Mouse (Mus musculus) kidney, postnatal 4 days (tissue): ENCODE measurements around the gene Snap29.

Experiments
- DNase-seq, 2 experiments: peaks; one replicate each; pipeline ENCODE4 v3.0.0; 2021; ENCODE audit warnings: mixed read lengths in 2 of 2

Snap29 gene

DNA sequence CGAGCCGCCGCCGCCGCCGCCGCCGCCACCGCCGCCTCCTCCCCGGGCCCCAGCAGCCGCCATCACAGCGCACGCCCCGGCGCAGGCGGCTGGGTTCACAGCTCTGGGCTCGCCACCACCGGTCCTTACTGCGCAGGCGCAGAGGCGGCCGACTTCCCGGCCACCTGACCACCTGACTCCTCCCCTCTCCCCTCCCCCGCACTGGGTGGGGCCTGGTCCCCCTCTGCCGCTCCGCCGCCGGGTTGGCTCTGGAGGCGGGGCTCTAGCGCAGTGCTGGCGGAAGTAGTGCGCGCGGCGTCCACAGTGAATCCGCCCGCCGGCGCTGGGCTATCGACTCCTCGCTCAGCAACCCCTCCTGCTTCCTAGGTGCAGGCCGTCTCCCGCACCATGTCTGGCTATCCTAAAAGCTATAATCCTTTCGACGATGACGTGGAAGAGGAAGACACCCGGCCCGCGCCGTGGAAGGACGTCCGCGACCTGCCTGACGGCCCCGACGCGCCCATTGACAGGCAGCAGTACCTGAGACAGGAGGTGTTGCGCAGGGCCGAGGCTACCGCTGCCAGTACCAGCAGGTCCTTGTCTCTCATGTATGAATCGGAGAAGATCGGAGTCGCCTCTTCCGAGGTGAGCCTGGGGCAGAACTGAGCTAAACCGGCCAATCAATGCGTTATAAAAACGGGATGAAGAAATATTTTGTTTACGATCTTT is at the start of gene Snap29, which contains the start of gene Pi4ka:
Gene Snap29, plus strand, starts transcription at position 251 of the 708 bp plus-strand sequence.
Gene Pi4ka, minus strand, starts transcription at position 579 of the 708 bp plus-strand sequence.
- peak; percentile 100 for DNase-seq

DNA sequence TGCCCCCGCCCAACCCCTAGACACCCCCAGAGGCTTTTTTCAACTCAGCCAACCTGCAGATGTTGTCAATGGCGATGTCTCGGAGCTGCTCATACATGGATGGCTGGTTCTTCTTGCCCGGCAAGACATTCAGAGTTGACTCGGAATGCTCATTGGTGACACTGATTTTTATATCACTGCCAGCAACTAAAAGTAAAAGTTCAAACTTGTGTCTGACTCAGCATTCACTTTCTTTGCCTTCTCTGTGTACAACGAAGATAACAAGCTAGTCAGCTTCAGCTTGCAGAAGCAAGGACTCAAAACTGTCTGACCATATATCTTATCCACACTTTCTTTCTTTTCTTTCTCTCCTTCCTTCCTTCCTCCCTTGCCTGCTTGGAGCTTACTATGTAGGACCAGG is 49.8 kb upstream of the Snap29 start:
- DNase-seq: no peak

DNA sequence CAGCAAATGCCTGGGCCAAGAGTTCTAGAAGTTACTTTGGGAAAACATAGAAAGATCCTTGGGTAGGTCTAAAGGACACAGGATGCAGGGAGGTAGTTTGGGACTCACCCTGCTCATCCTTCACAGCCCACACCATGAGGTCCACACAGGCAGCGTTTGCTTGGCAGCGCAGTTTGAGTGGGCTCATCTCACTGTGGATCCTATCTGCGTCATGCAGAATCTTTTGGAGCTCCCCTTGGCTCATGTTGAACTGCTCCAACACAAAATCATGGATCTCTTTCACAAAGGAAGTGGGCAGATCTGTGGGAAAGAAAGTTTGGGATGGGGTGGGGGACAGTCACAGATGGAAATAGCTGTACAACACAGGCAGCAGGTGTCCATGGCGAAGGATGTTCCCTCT is 47.0 kb upstream of the Snap29 start:
- DNase-seq: no peak

DNA sequence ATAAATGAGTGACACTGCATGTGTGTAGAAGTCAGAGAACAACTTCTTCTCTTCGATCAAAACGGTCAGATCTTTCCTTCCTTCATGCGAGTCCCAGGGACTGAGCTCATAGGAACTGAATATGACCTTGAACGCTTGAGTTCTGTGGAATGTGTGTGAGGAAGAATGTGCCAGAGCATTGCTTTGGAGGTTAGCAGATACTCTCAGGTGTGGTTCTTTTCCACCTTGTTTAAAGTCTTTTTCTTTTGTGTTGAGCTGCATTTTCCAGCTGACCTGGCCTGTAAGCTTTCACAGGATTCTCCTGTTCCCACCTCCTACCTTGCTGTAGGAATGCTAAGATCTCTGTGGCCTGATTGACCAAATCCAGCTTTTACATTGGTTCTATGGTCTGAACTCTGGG is 23.5 kb upstream of the Snap29 start:
- no peak for DNase-seq

DNA sequence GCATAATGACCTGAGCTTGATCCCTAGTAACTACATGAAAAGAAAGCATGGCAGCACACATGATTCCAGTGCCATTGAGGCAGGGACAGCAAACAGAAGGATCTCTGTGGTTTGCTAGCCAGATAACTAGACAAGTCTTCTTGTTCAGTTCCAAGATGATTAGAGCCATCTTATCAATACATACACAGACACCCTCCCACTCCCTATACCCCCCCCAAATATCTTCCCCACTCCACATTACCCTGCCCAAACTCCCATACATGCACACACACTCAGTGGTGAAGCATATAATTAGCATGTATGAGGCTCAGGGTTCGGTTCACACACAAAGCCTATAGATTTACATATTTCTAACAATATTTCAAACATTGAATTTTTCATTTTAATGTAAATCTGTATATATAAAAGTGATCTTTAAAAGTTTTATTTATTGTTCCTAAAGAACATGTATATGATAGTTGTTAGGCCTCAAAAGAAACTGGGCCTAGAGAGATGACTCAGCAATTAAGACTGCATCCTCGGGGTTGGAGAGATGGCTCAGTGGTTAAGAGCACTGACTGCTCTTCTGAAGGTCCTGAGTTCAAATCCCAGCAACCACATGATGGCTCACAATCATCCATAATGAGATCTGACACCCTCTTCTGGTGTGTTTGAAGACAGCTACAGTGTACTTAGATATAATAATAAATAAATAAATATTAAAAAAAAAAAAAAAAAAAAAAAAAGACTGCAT is 22.0 kb upstream of the Snap29 start:
- DNase-seq: no peak

DNA sequence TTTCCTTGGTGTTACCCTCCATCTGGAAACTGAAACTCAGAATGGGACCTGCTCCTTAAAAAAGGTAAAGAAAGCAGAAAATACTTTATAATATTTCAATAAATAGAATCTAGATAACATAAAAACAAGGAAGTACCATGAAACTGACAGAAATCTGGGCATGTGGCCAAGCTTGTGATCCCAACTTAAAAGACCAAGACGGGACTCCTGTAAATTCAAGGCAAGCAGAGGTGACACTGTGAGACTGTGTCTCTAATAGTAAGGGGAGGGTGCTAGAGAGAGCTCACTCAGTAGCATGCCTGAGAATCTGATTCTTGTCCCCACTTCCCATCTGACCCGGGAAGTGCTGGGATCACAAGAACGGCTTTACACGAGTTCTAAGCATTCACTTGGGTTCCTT is 13.0 kb upstream of the Snap29 start:
- peak; percentile 19 to 34 for DNase-seq

DNA sequence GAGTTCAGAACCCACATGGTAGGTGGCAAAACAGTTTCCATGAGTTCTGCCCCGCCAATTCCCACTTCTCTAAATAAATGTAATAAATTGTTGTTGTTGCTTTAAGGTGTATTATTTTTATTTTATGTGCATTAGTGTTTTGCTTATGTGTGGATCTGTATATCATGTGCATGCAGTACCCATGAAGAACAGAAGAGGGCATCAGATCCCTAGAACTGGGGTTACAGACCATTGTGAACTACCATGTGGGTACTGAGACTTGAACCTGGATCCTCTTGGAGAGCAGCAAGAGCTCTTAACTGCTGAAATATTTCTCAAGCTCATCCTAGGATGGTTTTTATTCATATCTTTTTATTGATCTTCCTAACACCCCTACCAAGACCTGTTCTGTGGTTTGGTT is 2.9 kb upstream of the Snap29 start:
- DNase-seq: peak in 1 of 2 experiments; percentile 38

DNA sequence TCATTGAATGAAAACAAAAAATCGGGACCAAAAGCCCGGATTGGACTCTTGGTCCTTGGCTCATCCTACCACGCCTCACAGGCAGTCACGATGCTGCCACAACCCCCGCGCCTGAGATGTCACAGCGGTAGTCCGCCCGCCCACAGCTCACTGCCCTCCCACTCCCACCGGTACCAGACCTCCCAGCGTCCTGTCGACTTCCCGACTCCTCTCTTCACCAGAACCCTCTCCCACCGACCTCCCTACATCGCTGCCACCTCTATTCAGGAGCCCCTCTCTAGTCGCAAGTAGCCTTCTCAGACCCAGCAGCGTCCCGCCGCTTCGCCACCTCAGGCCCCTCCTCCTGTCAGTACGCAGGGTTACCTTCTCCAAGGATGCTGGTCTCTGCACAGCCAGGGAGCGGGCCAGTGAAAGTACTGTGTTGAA is 502 bp upstream of the Snap29 start:
- peak; percentile 73 to 83 for DNase-seq

DNA sequence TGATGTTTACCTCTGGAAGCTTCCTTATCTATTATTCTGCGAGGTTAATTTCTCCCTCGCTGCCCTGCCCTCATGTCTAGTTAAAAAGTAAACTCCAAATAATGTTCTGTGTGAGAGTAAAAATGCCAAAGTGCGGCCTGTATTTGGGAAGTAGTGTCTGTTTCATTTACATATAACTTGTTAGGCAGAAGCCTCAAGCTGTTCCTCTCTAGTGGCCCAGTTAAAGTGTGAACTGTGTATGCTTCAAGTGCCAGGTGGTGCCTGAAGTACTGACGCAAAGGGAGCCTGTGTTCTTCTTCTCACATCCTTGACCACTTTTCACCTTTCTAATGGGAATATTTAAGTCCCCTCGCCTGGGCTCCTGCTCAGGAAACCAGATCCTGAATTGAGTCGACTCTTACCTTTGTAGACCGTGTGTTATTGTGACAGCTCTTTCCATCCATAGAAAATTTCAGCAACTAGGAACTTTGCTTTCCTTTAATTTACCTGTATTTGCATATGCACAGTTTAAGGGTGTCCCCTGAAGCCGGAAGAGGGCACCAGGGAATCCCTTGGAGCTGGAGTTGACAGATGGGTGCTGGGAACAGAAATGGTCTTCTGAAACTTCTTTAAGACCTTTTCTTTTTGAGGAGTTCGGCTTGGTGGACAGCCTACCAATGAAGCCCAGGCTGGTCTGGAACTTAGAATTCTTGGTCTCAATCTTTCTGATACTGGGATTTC is 886 bp downstream of the Snap29 start:
- peak in 1 of 2 experiments; percentile 8 for DNase-seq

DNA sequence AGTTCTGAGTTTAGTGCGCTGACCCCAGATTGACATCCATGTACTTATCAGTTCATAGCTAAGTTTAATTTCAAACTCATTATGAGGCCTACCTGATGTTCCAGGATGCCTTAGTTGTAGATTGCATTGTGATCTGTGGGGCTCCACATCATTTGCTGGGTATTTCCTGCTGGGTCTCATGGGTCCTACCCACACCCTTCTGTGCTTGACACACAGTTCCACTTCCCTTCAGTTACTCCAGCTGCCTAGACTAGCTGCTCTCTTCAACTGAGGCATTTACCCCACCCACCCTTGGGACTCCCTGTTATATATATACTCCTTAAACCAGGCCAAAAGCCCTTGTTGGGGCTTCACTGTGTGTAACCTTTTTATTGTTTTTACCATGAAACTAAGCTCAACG is 3.3 kb downstream of the Snap29 start:
- DNase-seq: no peak

DNA sequence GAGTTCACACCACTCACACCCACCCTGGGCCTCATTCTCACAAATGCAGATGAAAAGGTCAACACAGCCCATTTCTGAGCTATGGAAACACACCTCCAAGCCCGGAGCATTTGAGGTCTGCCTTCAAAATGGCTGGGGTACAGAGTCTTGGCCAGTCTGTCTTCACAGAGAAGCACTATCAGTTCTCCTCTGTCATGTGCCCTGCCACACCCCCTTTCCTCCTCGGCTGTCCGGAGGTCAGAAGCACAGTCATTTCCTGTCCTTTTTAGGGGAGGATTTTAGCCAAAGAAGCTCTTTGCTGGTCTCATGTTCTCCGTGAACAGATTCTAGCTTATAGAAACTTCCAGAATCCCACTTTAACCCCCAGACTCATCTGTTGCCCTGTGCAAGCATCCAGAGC is 4.4 kb downstream of the Snap29 start:
- DNase-seq: peak in 1 of 2 experiments; percentile 26

DNA sequence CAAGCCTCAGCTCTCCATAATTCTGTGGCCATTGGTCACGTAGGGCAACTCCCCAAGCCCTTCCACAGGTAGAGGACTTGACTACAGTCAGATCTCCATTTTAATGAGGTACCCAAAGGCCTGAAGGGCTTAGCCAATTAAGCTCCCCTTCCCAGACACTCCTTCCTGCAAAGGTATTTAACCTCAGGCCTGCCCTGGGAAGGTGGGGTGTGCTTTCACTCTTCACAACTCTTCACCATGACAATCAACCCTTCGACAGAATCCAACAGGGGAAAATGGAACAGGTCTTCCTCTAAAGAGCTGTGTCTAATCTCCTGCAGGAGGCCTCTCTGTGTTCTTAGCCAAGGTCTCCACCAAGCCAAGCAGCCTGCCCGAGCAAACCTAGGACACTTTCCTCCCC is 17.2 kb downstream of the Snap29 start:
- DNase-seq: no peak

DNA sequence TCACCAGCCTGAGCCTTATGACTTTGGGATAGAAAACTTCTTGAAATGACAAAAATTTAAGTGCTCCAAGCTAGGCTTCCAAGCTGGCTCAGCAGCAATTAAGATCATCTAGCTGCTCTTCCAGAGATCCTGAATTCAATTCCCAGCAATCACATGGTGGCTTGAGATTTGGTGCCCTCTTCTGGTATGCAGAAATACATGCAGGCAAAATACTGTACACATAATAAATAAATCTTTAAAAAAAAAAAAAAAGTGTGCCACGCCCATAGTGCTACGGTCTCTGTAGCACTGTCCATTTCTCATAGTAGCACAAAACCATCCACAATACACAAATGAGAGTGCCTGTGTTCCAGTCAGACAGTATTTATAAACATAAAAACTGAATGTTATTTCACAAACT is 26.8 kb downstream of the Snap29 start:
- no peak for DNase-seq

DNA sequence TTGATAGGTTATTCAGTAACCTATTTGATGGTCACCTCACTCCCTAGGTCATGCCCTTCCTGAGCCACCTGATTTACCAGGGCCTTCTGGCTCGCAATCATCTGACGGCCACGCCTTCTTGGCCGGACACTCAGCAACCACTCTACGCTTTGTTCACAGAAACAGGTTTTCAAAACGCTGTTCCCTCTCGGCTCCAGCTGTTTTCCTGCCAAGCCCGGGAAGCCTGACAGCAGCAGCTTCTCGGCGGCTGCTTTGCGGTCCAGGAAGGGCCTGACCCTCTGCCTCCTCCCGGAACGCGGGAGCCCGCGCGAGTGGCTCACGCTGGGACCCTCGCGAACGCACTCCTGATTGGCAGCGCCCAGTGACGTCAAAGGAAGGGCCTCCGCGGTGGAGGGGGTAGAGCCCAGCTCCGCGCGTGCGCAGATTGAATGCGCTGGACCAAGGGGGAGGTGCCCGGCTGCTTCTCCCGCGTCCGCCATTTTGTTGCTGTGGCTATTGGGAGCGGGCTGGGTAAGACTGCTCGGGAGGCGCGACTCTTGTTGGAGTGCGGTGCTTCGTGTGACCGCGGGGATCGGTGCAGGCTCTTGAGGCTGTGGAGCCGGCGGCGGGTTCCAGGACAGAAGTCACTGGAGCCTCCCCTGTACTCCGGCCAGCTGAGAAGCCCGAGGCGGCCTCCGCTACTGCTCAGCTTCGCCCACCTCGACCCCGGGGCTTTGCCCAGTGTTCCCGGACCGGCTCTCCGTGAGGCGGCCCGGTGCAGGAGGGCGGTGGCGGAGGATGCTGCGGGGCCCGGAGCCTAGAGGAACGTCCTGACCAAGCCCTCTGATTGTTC is 46.0 kb downstream of the Snap29 start, which contains the start of gene Crkl:
Gene Crkl, plus strand, starts transcription at position 447 of the 832 bp plus-strand sequence.
- DNase-seq: peak; percentile 98 to 99

DNA sequence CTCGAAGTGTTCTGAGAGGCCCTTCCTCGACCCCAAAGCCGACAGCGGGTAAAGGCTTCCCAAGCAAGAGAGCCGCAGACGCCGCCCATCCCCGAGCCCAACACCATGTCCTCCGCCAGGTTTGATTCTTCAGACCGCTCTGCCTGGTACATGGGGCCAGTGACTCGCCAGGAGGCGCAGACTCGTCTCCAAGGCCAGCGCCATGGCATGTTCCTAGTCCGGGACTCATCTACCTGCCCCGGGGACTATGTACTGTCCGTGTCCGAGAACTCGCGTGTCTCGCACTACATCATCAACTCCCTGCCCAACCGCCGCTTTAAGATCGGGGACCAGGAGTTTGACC is 46.6 kb downstream of the Snap29 start:
- peak; percentile 65 to 79 for DNase-seq

DNA sequence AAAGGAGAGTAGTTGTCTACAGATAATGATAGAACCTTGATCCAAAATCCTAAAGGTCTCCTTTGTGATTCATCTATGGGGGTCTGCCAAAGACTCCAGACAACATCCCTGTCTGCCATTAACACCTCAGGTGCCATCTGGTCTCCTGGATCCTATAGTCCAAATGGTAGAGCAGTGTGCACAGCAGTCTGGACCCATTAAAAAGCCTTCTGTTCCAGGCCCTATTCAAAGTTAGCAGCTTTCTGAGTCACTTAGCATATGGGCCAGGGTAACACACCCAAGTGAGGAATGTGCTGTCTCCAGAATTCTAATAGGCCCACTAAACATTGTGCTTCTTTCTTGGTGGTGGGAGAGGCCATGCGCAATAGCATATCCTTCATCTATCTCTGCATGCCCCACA is 51.1 kb downstream of the Snap29 start:
- no peak for DNase-seq

DNA sequence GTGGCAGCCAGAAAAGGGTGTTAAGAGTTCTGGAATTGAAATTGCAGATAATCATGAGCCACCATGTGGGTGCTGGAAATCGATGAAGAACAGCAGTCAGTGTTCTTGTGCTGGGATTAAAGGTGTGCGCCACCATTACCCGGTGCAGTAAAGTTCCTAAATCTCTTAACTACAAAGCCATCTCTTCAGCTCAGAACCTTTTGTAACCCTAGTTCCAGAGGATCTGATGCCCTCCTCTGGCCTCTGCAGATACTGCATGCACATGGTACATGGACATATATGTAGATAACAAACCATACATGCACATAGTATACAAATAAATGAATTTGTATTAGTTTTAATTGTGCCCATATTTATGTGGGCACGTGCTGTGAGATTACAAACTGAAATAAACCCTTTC is 54.5 kb downstream of the Snap29 start:
- DNase-seq: peak; percentile 49 to 65

DNA sequence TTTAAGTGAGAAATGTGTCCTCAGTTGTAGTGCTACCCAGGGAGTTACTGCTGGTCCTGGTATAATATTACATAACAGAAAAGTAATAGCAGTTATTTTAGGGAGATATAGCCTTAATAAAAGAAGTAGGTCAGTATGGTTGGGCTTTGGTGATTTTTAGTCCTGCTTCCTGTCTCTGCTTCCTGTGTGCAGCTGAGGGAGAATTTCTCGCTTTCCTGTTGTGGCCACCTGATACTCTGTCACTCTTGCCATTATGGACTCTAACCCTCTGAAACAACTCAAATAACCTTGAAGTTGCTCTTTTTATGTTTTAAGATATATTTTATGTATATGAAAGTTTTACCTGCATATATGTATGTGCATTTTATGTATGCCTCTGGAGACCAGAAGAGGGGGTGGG is 55.8 kb downstream of the Snap29 start:
- DNase-seq: no peak

DNA sequence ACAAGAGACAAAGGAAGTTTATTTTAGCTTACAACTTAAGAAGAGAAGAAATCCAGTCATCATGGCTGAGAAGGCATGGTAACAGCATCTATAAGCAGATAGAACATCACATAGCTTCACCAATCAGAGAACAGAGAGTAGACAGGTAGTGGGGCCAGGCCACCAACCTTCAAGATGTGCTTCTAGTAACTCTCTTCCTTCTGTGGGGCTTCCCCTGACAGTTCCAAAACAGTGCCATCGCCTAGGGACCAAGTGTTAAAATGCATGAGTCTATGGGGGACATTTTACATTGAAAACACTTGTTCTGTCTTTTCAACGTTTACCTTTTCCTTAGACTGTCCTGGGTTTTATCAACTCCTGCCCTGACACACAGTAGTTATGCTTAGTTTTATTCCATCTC is 57.4 kb downstream of the Snap29 start:
- no peak for DNase-seq

DNA sequence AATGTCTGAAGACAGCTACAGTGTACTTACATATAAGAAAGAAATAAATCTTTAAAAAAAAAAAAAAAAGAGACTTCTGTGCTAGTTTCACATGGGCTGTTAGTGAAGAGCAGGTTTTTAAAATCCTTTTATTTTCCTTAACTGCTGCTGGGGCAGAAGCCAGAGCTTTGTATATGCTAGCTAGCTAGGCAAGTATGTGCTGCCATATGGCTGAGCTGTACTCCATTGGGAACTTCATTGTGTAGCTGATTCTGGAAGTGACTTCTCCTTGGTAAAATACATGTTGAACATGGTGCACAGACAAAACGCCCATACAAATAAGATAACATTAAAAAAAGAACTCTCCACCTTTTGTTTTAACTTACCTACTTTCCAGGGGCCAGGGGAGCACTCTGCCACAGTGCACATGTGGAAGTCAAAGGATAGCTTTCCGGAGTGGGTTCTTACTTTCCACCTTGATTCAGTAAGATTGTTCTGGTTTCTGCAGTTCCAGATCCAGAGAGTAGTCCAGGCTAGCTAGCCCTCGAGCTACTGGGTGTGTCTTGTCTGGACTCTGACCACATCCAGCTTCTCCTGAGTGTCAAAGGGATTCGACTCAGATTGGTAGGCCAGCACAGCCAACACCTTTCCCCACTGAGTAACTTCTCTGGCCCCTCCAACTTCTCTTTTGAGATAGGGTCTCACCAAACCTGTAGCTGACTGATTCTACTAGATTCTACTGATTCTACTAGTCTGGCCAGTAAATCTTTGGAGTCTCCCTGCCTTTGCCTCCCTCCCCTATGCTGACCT is 61.3 kb downstream of the Snap29 start:
- DNase-seq: no peak

DNA sequence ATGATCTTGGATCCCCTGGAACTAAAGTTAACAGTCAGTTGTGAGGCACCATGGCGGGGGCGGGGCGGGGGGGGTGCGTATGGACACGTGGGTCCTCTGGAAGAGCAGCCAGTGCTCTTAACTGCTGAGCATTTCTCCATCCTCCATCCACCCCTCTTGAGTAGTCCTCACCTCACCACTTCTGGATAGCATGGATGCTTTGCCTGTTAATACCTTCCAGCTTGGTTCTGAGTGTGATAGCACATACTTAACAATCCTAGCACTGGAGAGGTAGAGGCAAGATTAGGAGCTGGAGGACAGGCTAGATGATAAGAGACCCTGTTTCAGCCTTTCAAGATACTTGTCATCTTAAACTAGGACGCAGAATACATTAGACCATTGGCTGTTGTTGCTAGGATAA is 66.7 kb downstream of the Snap29 start:
- DNase-seq: no peak

DNA sequence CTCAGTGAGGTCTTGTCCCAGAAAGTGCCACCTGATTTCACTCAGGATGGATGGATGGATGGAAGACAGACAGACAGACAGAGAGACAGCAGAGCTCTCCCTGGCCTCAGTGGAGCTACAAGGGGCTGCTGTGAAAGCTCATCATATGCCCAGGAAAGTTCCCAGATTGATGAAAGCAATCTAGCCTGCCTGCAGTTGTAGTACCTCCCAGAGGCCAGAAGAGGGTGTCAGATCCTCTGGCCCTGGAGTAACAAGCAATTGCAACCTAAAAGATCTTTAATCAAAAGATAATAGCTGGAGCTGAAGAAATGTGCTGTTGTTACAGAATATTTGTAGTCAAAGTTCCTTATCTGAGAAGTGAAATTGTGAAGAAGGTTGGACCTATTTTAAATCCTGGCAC is 68.3 kb downstream of the Snap29 start:
- DNase-seq: peak; percentile 56 to 62
